Mouse (Mus musculus) embryo, embryonic 11 days (tissue): ENCODE measurements around the gene Armc7.

Experiments
- DNase-seq: peaks from one replicate; pipeline ENCODE4 v3.0.0-alpha.2; 2015

Gene Armc7

DNA sequence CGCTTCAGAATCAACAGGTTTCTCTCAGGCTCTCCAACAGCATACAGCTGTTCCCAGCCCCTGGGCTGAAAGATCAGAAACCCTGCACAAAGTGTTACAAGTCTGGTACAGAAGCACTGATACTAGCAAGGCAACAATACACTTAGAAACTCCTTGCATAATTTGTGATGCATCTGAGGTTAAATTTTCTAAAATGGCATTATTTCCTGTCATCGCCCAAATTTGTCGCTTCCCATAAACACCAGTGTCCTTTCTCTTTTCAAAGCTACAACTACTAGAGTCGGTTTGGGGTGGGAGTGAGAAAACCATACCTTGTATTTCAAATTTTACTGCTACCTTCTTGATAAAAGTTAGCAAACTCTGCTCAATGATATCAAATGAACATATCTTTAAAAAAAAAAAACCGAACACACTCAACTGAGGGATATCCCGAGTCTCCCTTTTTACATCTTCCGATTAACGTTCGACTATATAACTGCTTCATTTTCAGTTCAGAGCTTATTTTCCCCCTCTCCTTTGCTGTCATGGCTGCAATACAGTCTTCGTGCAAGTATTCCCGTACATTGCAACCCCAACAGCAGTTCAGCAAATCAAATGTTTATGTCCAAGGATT lies 59.4 kb downstream of the Armc7 start:
- no peak for DNase-seq

- peak; percentile 88 for DNase-seq
These were observed 60.1 kb downstream of the Armc7 start for GRCm38 (mm10) chr11:115535401-115536037.

DNA sequence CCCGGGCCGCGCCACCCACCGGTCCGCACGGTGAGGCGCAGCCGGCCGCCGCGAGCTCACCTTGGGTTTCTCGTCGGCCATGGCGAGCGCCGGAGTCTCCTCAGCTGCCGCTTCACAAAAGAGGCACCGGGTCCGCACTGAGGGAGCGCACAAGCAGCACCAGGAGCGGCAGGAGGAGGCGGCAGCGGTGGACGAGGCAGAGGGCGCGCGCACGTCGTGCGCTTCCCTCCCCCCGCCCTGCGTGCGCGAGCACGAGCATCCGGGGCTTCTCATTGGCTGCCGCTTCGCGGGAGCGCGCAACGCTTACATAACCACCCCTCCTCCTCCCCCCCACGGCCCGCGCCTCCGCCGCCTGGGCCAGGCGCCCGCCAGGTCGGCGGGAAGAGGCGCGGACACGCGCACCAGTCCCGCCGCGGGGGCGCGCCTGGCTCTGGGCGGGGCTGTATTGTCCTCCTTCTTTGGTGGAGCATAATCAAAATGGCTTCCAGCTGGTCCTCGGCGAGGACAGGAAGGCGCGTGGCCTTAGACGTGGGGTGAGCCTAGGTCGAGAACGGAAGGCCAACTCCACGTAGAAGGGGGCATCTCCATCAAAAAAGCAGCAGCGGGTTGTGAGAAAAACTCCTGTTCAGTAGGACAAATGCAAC lies 60.7 kb downstream of the Armc7 start, which contains the start of gene Sumo2:
TSS of gene Sumo2 (minus strand) at position 239 of the 644 bp plus-strand sequence.
- DNase-seq: peak; percentile 99

- DNase-seq: peak; percentile 27
These were observed 61.5 kb downstream of the Armc7 start for GRCm38 (mm10) chr11:115536856-115537568.

- DNase-seq: no peak
These were observed 62.6 kb downstream of the Armc7 start for GRCm38 (mm10) chr11:115538045-115538444.
